Mouse (Mus musculus) frontal cortex, postnatal 25 days (tissue): Measurements from ENCODE around the gene Tet3.

ENCODE experiments used
- DNase-seq, 2 experiments: peaks; one replicate each; pipeline ENCODE4 v3.0.0; 2022; ENCODE audit warnings: low spot score in 2 of 2

The Tet3 gene

GRCm38 (mm10) chr6:83440197-83440509 is 18.7 kb downstream of the Tet3 start:
- DNase-seq: no peak

GRCm38 (mm10) chr6:83439781-83440180 is 19.1 kb downstream of the Tet3 start:
- DNase-seq: peak in 1 of 2 experiments; percentile 39

- DNase-seq: no peak
Measured at GRCm38 (mm10) chr6:83439119-83439767, 19.6 kb downstream of the Tet3 start.

GRCm38 (mm10) chr6:83438584-83438983 is 20.3 kb downstream of the Tet3 start:
- no peak for DNase-seq

GRCm38 (mm10) chr6:83437802-83438201 is 21.1 kb downstream of the Tet3 start:
- no peak for DNase-seq

GRCm38 (mm10) chr6:83437225-83437624 is 21.7 kb downstream of the Tet3 start:
- no peak for DNase-seq

GRCm38 (mm10) chr6:83436547-83436946 is 22.3 kb downstream of the Tet3 start:
- no peak for DNase-seq

GRCm38 (mm10) chr6:83435174-83435573 is 23.7 kb downstream of the Tet3 start:
- DNase-seq: no peak

- DNase-seq: no peak
Measured at GRCm38 (mm10) chr6:83433546-83433945, 25.3 kb downstream of the Tet3 start.

- no peak for DNase-seq
Measured at GRCm38 (mm10) chr6:83432966-83433365, 25.9 kb downstream of the Tet3 start.

- DNase-seq: peak in 1 of 2 experiments; percentile 33
Measured at GRCm38 (mm10) chr6:83427968-83428731, 30.7 kb downstream of the Tet3 start.

GRCm38 (mm10) chr6:83427512-83427911 is 31.4 kb downstream of the Tet3 start:
- no peak for DNase-seq

- no peak for DNase-seq
Measured at GRCm38 (mm10) chr6:83426576-83426975, 32.3 kb downstream of the Tet3 start.

- DNase-seq: no peak
Measured at GRCm38 (mm10) chr6:83424053-83424404, 34.9 kb downstream of the Tet3 start.

- no peak for DNase-seq
Measured at GRCm38 (mm10) chr6:83423400-83424052, 35.4 kb downstream of the Tet3 start.

GRCm38 (mm10) chr6:83421866-83422649 is 36.8 kb downstream of the Tet3 start:
- DNase-seq: no peak

- no peak for DNase-seq
Measured at GRCm38 (mm10) chr6:83419516-83419915, 39.4 kb downstream of the Tet3 start.

GRCm38 (mm10) chr6:83417531-83417930 is 41.4 kb downstream of the Tet3 start:
- DNase-seq: no peak

- no peak for DNase-seq
Measured at GRCm38 (mm10) chr6:83417104-83417502, 41.8 kb downstream of the Tet3 start.

- DNase-seq: no peak
Measured at GRCm38 (mm10) chr6:83416261-83417103, 42.4 kb downstream of the Tet3 start.

GRCm38 (mm10) chr6:83415356-83415940 is 43.4 kb downstream of the Tet3 start:
- DNase-seq: no peak
